Mouse (Mus musculus) cerebellum, postnatal 4 days (tissue): ENCODE data around the gene Gm20388.

Source experiments
- DNase-seq, 2 experiments: peaks; one replicate each; pipeline ENCODE4 v3.0.0; 2022; ENCODE audit warnings: low spot score in 2 of 2, mixed read lengths in 1 of 2

The Gm20388 gene

DNA sequence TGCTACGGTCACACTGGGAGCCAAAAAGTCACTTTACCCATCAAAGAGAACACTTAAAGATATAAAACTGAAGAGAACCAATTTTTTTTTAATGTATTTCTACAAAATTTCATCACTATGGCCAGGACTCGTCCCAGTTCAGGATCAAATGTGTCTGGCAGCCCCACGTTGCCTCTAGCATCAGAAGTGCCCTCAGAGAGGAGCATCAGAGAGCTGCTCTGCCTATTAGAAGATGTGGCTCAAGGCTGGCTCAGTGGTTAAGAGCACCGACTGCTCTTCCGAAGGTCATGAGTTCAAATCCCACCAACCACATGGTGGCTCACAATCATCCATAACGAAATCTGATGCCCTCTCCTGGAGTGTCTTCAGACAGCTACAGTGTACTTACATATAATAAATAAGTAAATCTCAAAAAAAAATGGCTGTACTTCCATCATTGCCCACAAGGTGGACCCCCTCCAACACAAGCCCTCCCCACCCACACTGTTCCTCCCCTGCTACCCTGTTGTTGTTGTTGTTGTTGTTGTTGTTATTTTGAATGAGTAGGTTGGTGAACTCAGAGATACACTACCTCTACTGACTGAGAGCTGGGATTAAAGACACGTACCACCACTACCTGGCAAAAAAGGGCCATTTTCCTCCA, 3409.0 kb downstream of the Gm20388 start:
- DNase-seq, result peak in 1 of 2 experiments; percentile 40

DNA sequence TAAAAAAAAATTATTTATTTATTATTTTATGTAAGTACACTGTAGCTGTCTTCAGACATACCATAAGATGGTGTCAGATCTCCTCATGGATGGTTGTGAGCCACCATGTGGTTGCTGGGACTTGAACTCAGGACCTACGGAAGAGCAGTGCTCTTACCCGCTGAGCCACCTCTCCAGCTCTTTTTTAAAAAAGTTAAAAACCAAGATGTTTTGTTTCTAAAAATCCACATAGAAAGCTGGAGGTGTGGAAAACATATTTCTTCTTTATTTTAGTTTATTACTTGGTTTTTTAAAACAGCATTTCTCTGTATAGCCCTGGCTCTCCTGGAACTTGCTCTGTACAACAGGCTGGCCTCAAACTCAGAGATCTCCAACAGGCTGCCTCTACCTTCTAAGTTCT, 3417.9 kb downstream of the Gm20388 start:
- DNase-seq, result no peak

DNA sequence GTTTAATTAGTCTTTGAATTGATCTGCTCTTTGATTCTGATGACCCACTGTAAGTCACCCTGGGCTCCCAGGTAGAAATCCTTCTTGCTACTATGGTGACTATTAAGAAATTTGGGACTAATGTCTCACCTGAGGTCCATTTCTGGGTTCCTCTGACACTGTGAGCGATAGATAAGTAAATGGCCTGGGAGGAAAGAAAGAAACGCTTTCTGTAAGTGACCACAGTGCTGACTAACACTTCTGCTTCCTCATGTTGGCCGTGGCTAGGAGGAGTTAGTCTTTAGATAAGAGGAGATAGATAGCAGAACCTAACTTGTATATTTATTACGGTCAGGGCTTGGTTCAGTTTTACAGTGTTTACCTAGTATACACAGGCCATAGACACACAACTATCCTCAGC, 3418.7 kb downstream of the Gm20388 start:
- no peak for DNase-seq

DNA sequence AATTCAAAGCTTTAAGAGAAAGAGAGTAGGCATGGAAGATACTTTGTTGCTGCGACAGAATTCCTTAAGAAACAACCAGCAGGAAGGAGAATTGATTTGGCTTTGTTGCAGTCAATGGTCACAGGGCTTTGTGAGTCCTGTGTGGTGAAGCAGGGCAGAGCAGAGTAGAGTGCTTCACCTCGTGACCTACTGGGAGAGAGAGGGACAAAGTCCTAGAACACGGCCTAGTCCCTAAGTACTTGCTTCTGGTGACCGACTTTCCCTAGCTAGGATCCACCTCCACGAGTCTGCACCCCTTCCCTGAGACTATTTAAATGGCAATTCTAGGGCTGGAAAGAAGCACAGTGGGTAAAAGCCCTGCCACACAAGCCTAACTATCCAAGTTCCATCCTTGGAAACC, 3419.3 kb downstream of the Gm20388 start:
- no peak for DNase-seq

DNA sequence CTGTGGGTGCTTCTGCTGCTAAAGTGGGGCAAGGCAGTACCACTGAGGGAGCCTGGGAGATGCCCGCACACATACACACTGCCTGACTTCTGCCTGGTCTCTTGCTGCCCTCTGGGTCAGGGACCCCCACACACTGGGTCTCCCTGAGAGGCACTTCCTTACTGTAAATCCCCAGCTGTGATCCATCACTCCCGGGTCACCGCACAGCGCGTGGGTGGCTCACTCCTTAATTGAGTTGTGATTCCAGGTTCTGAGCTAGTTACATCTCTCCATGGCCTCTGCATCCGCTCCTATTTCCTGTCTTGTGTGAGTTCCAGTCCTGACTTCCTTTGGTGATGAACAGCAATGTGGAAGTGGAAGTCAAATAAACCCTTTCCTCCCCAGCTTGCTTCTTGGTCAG, 3420.1 kb downstream of the Gm20388 start:
- no peak for DNase-seq

DNA sequence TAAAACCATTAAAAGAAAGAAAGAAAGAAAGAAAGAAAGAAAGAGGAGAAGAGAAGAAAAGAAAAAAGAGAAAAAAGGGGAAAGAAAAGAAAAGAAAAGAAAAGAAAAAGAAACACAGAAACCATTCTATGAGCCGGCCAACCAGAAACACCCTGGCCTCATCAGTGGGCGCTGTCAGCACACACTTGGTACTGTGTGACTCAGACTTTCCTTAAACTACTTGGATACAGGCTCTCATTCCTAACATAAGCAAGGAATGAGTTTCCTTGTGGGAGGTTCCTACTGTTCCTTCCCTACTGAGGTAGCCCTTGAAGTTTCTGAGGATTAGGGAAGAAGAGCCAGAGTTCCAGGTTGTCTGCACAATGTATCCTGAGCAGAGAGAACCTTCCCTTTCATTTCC, 3420.7 kb downstream of the Gm20388 start:
- no peak for DNase-seq

DNA sequence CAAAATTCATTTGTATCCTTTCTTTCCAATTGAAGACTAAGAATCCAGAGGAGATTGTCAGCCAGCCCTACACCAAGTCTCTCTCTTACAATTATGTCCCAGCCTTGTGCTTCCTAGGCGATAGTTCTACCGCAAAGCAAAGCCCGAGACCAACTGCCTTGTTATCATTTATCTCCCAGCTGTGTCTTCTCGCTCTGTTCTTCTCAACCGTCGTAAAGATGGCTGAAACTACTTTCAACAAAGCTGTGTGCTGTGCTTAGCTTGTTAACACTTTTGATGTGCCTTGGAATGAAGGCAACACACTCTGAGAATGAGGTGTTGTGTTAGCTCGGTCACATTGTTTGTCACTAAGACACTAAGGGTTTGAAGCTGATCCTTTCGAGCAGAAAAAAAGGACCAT, 3421.2 kb downstream of the Gm20388 start:
- DNase-seq, result no peak

DNA sequence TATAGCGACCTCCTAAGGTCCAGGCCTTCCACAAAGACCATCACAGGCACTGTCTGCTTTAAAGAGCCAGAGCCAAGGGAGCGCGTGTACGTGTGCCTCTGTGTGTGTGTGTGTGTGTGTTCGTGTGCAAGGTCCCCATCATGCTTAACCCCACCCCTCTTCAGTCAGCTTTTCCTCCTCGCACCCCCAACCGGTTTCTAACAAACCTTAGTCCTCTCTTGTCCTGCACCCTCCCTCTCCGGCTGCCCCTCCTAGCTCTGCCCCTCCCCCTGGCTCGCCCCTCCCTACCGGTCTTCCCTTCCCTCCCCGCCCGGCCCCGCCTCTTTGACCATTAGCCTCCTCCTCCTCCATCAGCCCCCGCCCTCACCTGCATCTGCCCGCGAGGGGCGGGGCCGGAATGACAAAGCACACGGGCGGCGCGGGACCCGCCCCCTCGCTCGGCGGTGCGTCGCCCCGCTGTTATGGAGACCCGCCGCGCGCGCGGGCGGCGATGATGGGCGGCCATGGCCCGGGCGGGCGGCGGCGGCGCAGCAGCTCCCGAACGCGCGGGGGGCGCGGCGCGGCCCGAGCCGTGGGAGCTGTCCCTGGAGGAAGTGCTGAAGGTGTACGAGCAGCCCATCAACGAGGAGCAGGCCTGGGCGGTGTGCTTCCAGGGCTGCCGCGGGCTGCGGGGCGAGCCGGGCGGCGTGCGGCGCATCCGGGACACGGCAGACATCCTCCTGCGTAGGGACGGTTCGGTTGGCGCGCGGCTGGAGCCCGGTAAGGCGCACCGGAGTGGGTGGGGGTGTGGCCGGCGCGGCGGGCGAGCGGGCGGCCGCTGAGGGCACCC, 3421.8 kb downstream of the Gm20388 start, which contains the start of gene Spire2:
Gene Spire2, plus strand, starts transcription at position 452 of the 829 bp plus-strand sequence.
- peak; percentile 61 to 72 for DNase-seq

DNA sequence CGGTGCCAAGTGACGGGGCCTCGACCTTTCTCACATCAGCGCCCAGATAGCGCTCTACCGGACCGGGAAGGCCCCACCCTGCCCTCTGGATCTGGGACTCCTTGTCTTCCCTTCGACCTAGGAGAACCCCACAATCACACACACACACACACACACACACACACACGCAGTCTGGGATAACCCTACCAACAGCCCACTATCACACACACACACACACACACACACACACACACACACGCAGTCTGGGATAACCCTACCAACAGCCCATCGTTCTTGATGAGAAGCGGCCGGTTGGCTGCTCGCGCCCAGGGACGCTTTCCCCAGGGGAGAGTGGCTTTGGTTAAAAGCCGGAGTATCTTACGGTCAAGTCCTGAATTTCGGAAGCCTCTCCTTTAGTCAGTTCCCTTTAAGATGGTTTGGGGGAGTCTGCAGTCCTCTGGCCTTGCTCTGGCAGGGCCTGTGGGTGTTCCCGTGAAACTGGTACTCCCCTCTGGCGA, 3422.5 kb downstream of the Gm20388 start:
- DNase-seq, result peak in 1 of 2 experiments; percentile 27

DNA sequence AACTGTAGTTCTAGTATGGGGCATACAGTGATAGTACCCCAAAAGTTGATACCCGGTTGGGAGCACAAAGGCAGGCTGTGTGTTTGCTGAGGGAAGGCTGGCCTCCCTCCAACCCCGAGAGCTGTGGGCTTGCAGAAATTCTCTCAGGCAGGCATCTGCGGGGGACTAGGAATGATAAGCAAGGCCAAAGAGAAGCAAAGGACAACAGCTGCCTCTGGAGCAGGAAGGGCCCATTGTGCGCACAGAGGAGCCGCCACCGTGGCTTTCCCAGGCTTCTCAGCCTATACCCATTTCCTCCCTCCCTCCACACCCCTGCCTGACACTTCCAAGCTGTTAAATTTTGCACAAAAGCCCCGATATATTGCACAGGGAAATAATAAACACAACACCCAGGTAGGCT, 3423.2 kb downstream of the Gm20388 start:
- no peak for DNase-seq

DNA sequence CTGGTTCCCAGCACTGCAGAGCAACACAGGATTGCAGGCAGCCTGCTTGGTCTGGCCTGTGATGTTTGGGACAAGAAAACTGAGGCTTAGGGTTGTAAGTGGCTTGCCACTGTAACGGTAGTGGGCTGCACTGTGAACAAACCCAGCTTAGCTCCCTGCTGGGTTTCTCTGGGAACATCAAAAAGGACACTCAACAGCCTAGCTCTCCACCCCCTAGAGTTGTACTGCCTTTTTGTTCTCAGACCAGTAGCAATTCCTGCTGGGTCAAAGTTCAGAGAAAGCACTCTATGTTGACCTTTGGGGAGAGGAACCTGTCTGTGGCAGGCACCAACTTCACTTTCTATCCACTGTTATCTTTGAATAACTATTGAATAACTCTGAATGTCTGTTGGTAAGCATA, 3423.8 kb downstream of the Gm20388 start:
- DNase-seq, result no peak

DNA sequence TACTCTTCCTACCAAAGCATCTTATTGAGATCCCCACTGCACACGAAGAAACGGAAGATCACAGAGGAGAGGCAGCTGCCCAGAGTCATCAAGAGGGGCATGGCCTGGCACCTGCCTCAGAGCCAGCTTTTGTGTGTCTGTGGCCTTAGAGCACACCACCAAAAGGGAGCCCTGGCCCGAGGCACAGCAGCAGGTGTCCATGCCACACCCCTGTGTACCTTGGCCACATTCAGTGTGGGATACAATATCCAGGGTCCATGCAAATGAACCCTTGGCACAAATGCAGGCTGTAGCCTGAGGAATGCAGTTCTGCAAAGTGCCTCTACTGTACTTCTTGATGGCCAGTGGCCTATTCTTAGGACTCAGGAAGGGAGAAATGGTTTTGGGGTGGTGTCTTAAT, 3426.8 kb downstream of the Gm20388 start:
- DNase-seq, result no peak

DNA sequence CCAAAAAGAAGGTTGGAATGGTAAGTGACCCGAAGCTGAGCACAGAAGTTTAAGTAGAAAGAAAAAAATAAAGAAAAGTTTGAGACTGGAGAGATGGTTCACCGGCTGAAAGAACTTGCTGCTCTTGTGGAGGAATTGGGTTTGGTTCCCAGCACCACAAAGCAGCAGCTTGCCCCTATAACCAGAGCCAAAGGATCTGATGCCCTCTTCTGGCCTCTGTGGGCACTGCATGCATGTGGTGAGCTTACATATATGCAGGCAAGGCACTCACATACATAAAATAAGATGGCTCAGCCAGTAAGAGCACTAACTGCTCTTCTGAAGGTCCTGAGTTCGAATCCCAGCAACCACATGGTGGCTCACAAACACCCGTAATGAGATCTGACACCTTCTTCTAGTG, 3429.4 kb downstream of the Gm20388 start:
- DNase-seq, result no peak

DNA sequence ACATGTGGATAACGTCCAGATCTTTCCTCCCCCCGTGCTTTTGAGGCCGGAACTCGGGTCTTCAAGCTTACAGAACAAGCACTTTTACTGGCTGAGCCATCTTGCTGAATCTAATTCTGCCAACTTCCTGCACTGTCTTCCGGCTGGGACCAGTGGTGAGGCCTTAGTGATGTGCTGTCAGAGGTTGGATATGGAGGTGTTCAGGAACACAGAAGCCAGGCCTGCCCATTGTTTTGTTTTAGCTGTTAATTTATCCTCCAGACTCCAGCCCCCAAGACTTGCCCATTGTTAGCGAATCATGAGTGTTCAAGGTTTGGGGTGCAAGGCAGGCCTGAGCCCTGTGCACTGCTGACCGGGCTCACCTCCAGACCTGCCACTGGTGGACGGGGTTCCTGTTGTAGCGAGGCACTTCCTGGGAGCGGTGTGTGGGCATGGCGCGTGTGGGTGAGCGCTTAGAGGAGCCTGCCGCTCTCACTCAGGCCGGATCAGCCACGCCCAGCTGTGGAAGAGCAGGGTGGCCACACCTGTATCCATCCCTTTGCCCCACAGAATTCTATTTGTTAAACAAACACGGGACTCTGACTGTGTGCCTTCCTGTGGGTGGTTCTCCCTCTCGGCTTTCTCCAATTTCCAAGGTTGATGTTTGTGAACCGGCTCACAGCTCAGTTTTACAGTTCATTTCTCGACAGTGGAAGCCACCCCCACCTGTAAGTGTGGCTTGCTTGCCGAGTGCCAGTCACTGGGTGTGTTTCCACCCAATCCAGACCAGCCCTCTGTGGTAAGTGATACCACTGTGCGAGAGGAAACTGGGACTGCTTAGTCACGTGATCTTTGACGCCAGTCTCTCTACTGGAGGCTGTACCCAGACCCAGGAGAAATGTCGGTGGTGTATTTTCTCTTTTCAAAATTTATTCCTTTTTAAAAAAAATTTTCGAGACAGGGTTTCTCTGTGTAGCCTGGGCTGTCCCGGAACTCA, 3430.7 kb downstream of the Gm20388 start:
- no peak for DNase-seq

DNA sequence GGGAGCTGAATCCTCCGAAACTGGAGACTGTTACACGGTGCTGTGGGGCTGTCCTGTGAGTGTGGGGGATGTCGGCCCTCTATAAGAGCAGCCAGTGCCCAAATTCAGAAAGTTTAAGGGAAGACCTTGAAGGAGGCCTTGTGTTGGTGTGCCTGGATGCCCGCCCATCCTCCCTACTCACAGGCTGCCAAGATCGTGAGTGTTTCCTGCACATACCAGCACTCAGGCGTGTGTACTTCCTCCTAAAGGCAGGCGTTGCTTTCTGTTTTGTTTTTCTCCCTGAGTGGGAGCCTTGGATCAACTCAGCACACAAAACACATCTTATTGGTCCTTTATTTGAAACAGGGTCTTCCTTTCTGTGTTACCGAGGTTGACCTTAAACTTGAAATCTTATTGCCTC, 3431.6 kb downstream of the Gm20388 start:
- DNase-seq, result no peak

DNA sequence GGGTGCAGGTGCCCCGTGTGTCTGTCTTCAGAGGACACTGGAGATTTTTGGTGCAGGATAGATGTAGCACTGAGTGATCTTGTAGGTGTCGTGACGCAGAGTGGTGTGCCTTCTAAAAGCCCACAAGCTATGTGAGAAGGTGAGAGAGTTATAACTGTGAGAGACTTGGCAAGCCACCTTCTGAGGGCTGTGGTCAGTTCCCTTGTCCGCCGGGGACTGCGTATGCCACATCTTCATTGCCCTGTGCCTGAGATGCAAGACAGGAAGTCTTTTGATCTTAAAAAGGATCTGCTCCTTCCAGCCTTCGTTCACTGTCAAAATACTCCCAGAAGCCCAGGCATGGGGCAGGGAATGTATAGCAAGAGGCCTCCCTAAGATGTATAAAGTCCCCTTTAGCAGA, 3432.3 kb downstream of the Gm20388 start:
- no peak for DNase-seq

DNA sequence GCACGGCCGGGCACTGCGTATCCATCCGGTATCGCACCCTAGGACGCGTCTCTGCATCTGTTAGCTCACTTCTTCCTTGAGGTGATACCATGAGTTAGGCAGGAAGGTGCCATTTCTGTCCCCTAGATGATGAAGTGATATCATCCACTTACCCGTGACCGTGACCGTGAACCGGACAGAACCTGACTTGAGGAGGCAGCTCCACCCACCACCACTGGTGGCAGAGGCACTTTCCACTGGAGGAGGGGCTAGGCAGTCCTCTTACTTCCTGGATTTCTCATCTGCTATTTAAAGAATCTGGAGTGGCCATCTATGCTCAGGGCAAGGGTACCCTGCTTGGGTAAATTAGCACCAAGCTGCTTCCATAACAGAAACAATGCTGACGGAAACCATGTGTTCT, 3432.8 kb downstream of the Gm20388 start:
- DNase-seq, result no peak

DNA sequence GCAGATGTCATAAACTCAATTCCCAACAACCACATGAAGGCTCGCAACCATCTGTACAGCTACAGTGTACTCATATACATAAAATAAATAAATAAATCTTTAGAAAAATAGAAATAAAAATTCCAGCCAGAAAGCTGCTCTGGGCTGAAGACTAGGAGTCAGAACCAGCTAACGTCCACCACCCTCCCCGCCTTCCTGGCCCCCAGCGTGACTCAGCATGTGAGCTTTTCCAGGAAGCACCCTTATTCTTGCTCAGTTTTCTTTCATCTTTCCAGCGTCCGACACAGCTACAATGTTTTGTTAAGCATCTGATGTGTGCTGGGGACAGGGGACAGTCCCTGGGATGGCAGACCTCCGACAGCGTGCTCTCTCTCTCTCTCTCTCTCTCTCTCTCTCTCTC, 3434.5 kb downstream of the Gm20388 start:
- no peak for DNase-seq

DNA sequence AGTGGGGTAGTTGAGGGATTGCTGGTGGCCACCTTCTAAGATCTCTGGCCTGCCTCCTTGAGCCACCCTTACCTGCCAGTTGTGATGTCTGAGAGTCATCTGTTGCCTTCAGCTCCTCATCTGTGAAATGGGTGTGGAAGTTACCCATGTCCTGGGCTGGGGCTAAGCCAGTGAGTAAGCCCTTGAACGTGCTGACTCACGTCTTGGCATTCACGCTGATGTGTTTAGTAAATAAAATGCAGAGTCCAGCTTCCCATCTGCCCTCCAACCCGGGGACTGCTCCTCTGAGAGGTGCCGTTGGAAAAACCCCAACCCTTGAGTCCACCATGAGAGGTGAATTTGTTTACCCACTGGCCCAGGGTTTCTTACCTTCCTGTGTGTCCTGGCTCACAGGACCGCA, 3435.2 kb downstream of the Gm20388 start:
- DNase-seq, result no peak

DNA sequence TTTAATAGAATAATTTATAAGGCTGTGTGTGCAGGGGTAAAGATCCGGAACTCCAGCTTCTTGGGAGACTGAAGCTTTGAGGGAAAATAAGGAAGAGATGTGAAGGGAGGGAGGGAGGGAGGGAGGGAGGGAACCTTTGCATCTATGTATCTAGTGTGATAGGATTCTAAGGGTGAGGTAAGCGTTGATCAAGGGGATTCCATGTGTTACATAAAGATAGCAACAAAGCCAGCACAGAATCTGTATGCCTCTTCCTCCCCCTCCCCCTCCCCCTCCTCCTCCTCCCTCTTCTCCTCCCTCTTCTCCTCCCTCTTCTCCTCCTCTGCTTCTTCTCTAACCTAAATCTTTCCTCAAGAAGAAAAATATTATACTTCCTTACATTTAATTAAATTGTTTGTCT, 3436.7 kb downstream of the Gm20388 start:
- DNase-seq, result no peak

DNA sequence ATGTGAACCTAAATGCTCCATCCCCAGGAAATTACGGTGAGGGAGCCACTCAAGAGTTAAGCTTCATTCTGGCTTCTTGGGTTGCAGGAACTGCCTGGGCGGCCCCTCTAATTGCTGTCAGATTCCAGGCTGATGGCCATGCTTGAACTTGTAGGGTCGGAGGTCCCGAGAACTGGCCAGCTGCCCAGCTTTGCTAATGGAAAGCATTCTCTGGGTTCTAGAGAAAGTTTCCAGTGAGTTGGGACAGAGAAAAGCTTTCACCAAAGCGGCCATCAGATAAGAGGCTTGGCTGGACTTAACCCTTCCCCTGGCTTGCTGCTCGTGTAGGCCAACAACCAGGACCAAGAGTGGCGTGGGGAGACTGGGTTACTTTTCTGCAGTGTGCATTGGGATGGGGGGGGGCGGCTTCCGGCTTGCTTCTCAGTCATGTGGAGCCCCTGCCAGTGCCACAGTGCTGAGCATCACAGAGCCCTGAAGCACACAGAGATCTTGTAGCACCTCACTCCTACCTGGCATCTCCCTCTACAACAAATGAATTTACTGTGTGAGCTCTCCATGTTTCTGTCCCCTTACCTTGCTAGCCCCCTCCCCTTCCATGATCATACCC, 3437.7 kb downstream of the Gm20388 start:
- peak in 1 of 2 experiments; percentile 61 for DNase-seq

DNA sequence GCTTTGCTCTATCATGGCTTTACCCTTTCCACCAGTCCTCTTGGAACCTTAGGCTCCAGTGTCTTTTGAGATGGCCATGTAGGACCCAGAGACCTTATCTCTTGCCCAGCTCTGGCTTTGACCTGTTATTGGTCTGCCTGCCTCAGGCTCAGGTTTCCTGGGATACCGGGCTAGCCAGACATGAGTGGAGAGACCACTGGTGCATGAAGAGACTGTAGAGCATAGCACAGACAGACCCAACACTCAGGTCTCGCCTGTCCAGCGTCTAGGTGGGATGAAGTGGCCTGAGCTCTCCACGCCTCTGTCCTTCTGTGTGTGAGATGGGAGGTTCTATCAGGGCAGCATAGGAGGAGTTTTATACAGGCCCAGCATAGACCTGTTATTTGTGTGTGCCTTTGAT, 3438.4 kb downstream of the Gm20388 start:
- no peak for DNase-seq
